Mouse (Mus musculus) myocyte (in vitro differentiated cells): Measurements from ENCODE around the gene Stk39.

Experiments
- CEBPB ChIP-seq: IDR thresholded peaks from 2 replicates; pipeline ENCODE4 v1.6.1; 2011; ENCODE audit warnings: mild to moderate bottlenecking, moderate library complexity; ENCODE audit not compliant: poor library complexity, insufficient read depth, severe bottlenecking
- POLR2A ChIP-seq: IDR thresholded peaks from one replicate; pipeline ENCODE4 v1.6.1; 2011; ENCODE audit warnings: low read depth, mild to moderate bottlenecking, control low read depth, moderate library complexity; ENCODE audit not compliant: insufficient read length
- TCF12 ChIP-seq: IDR thresholded peaks from one replicate; pipeline ENCODE4 v1.6.1; 2011; ENCODE audit warnings: mild to moderate bottlenecking, control low read depth; ENCODE audit not compliant: poor library complexity, insufficient read depth, severe bottlenecking

DNA sequence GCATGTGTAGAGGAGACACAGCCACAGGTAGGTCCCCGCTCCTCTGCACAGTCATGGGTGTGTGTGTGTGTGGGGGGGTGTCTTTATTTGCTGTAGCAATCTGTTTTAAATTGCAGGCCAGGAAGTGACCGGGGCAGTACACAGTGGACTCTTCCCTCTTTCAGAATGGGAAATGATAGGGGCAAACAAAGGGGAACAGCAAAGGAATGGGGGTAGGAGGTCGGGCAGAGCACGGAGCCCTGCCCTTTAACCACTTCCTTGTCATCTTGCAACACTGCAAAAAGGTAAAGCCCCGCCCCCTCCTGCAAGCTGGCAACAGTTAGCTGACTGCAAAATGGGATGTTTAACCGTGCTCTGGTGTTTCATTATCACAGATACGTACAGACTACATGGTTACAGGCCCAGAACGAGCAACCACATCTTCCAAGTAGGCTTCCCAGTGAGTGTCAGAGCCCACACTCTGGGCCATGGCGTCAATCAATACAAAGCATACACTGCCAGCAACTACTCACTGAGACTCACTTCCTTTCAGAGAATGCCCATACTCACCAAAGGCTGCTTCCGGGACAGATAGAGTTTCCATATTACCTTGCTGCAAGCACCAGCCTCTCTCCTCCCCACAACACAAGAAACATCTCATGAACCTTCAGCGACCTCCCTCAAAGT, 89.5 kb downstream of the Stk39 start:
- TF ChIP-seq CEBPB (no peak), POLR2A (no peak), TCF12 (no peak)
